Mouse (Mus musculus) v-Abl transformed pro-B cells (cell line): ENCODE measurements around the gene Mpped2.

ENCODE experiments used
- in situ Hi-C, 2 experiments: fragments of 400-800 bp; cut with MboI; formaldehyde crosslinking; loops; one replicate each; pipeline ENCODE4 v1.15.1; 2025; ENCODE audit not compliant: unreplicated experiment in 2 of 2

The Mpped2 gene

DNA sequence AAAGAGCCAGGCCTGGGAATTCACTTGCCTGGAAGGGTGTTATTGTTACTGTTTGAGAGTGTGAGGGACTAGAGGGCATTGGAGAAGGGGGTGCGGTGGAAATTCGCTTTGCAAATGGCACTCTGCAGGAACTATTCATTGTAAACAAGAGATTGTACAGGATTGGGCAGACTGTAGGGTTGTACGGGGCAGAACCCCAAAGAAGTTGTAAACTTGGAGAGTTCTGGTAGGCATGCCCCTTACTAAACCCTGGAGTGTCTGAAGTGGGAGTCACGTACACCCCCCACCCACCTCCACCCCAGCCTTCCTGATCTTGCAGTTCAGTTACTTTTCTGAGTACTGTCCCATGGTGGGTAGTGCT is 202.9 kb downstream of the Mpped2 start:
- in situ Hi-C loops, result no loop called here

GRCm38 (mm10) chr2:106911951-106912480 is 218.9 kb downstream of the Mpped2 start:
- in situ Hi-C loops, result no loop called here
